Mouse (Mus musculus): ENCODE results near the gene 4930455H04Rik. TPM values are rescaled to one million over a fixed set of nuclear protein-coding genes. Genes with fewer than 3 reads are reported as not detected.

Gene 4930455H04Rik
- polyA plus RNA-seq, 2 experiments = not detected

- no peak overlapping the region for H3K4me3 ChIP-seq (ENCODE audit: insufficient read depth in 1 of 2, low read depth in 2 of 2, low read length in 2 of 2)
- no peak overlapping the region for H3K4me2 ChIP-seq (ENCODE audit: low read depth)
- TF ChIP-seq EP300 (IDR thresholded peaks at IDR 0.05; ENCODE audit: low read depth) = no peak
- no peak for TF ChIP-seq CTCF (IDR thresholded peaks at IDR 0.05; ENCODE audit: low read depth)
- H3K9me3 ChIP-seq (ENCODE audit: control insufficient read depth, low read length) = no peaks in the 10 kb centered on the region
- no peak overlapping the region for H3K9ac ChIP-seq (replicated peaks)
- 0 out of 4 replicates have a peak, but pooled peaks cover 0 to 5% of the 10 kb centered on the region in 2 experiments for H3K4me1 ChIP-seq (replicated peaks; ENCODE audit: control insufficient read depth in 2 of 2, insufficient read depth in 2 of 2, low read length in 1 of 2)
- no peak overlapping the region for H3K27ac ChIP-seq
- no peak for ATAC-seq (ENCODE audit: insufficient read depth)
- H3K36me3 ChIP-seq (replicated peaks; ENCODE audit: control insufficient read depth, insufficient read depth, low read depth) = no peaks in the 10 kb centered on the region
- 56% methylated on average over 1 of the region's 1 CpGs for WGBS (ENCODE audit: insufficient replicate concordance)
- no peaks in the 10 kb centered on the region for H3K27me3 ChIP-seq (ENCODE audit: control insufficient read depth, insufficient read depth, low read length)
- DNase-seq (ENCODE audit: low read depth in 3 of 3, low spot score in 3 of 3) = no peak
Measured at GRCm38 (mm10) chr3:117024111-117024510, 56.0 kb downstream of the 4930455H04Rik start.

GRCm38 (mm10) chr3:117024557-117024956 is 56.5 kb downstream of the 4930455H04Rik start:
- H3K27me3 ChIP-seq (ENCODE audit: control insufficient read depth, insufficient read depth, low read length) = no peaks in the 10 kb centered on the region
- ATAC-seq (ENCODE audit: insufficient read depth) = no peak
- TF ChIP-seq CTCF (IDR thresholded peaks at IDR 0.05; ENCODE audit: low read depth) (no peak), EP300 (IDR thresholded peaks at IDR 0.05; ENCODE audit: low read depth) (no peak)
- 0 out of 4 replicates have a peak, but pooled peaks cover 0 to 5% of the 10 kb centered on the region in 2 experiments for H3K4me1 ChIP-seq (replicated peaks; ENCODE audit: control insufficient read depth in 2 of 2, insufficient read depth in 2 of 2, low read length in 1 of 2)
- no peak for DNase-seq (ENCODE audit: low read depth in 3 of 3, low spot score in 3 of 3)
- H3K4me2 ChIP-seq (ENCODE audit: low read depth) = no peak overlapping the region
- H3K27ac ChIP-seq = no peak overlapping the region
- H3K9me3 ChIP-seq (ENCODE audit: control insufficient read depth, low read length) = no peaks in the 10 kb centered on the region
- no peaks in the 10 kb centered on the region for H3K36me3 ChIP-seq (replicated peaks; ENCODE audit: control insufficient read depth, insufficient read depth, low read depth)
- H3K9ac ChIP-seq (replicated peaks) = no peak overlapping the region
- no peak overlapping the region for H3K4me3 ChIP-seq (ENCODE audit: insufficient read depth in 1 of 2, low read depth in 2 of 2, low read length in 2 of 2)
- WGBS (ENCODE audit: insufficient replicate concordance) = 68% methylated on average over 5 of the region's 5 CpGs

- no peaks in the 10 kb centered on the region for H3K36me3 ChIP-seq (replicated peaks; ENCODE audit: control insufficient read depth, insufficient read depth, low read depth)
- ATAC-seq (ENCODE audit: insufficient read depth) (no peak), DNase-seq (ENCODE audit: low read depth in 3 of 3, low spot score in 3 of 3) (no peak)
- no peaks in the 10 kb centered on the region for H3K9me3 ChIP-seq (ENCODE audit: control insufficient read depth, low read length)
- no peak overlapping the region for H3K9ac ChIP-seq (replicated peaks)
- H3K4me3 ChIP-seq (ENCODE audit: insufficient read depth in 1 of 2, low read depth in 2 of 2, low read length in 2 of 2) = no peak overlapping the region
- no peak overlapping the region for H3K4me2 ChIP-seq (ENCODE audit: low read depth)
- TF ChIP-seq CTCF (IDR thresholded peaks at IDR 0.05; ENCODE audit: low read depth) (no peak), EP300 (IDR thresholded peaks at IDR 0.05; ENCODE audit: low read depth) (no peak)
- no peaks in the 10 kb centered on the region for H3K27me3 ChIP-seq (ENCODE audit: control insufficient read depth, insufficient read depth, low read length)
- 38% methylated on average over 3 of the region's 3 CpGs for WGBS (ENCODE audit: insufficient replicate concordance)
- no peak overlapping the region for H3K27ac ChIP-seq
- 0 out of 4 replicates have a peak, but pooled peaks cover 0 to 5% of the 10 kb centered on the region in 2 experiments for H3K4me1 ChIP-seq (replicated peaks; ENCODE audit: control insufficient read depth in 2 of 2, insufficient read depth in 2 of 2, low read length in 1 of 2)
Measured at GRCm38 (mm10) chr3:117025421-117025820, 57.4 kb downstream of the 4930455H04Rik start.

Other genes starting within 250 kb of the 4930455H04Rik start
- 2.1 and 2.6 TPM in 2 replicates for gene Agl, start 160.1 kb upstream of the 4930455H04Rik start, polyA plus RNA-seq (2012; rRNA removed)
- gene Agl, start 160.1 kb upstream of the 4930455H04Rik start, polyA plus RNA-seq (2014; fragmentation: Nextera tagmentation; extraction: Ambion mirVana) = 4.4 and 4.6 TPM in 2 replicates
- gene Frrs1, start 108.8 kb upstream of the 4930455H04Rik start, polyA plus RNA-seq (2012; rRNA removed) = 13.5 and 20.5 TPM in 2 replicates
- 30.5 and 31.4 TPM in 2 replicates for gene Frrs1, start 108.8 kb upstream of the 4930455H04Rik start, polyA plus RNA-seq (2014; fragmentation: Nextera tagmentation; extraction: Ambion mirVana)
- 0.77 and 1.3 TPM in 2 replicates for gene Palmd, start 720 bp downstream of the 4930455H04Rik start, polyA plus RNA-seq (2012; rRNA removed)
- gene Palmd, start 720 bp downstream of the 4930455H04Rik start, polyA plus RNA-seq (2014; fragmentation: Nextera tagmentation; extraction: Ambion mirVana) = 2.2 and 2.8 TPM in 2 replicates